Mouse (Mus musculus) megakaryocyte, embryonic 14.5 days (primary cell): ENCODE measurements at regions not wholly inside any gene's neighbourhood (a gene's known extent, or its start where the extent isn't known, plus 50 kb on each side); places are given as distances from the start of the nearest gene placed in this dataset.

Experiments used
- FLI1 ChIP-seq: IDR thresholded peaks from 2 replicates; pipeline ENCODE4 v1.6.1; 2012; ENCODE audit warnings: low read length, inconsistent platforms, mixed read lengths
- GATA1 ChIP-seq: IDR thresholded peaks from 3 replicates; pipeline ENCODE4 v1.6.1; 2012; ENCODE audit warnings: mixed read lengths, low read length, inconsistent platforms, borderline replicate concordance

GRCm38 (mm10) chr4:119036582-119036981, 71.9 kb upstream of the Slc2a1 start:
- TF ChIP-seq GATA1 (peak; percentile 76; the same call in 1 of the 3 replicates), FLI1 (no peak)
